Mouse (Mus musculus) limb, embryonic 13.5 days (tissue): ENCODE data around the gene Map4k1. TPM values are rescaled to one million over a fixed set of nuclear protein-coding genes. Genes with fewer than 3 reads are reported as not detected.

Experiments used
- microRNA-seq: library from miRNA; unstranded; fragments of <30 nt; microRNA quantifications from one replicate; pipeline ENCODE4, GENCODE M21; 2016
- polyA plus RNA-seq: library from polyadenylated mRNA; unstranded; fragments of >200 nt; fragmentation: Nextera tagmentation; extraction: Ambion mirVana; gene quantifications from 2 replicates; pipeline ENCODE4 v1.2.1, GENCODE M21; 2015

The Map4k1 gene
- polyA plus RNA-seq, 1 experiment from 2014 or later, result 9.5 TPM

Small RNA genes lying within 50 kb of the gene (microRNA-seq; reads per million reads assigned to microRNA genes)
- gene Gm44408, result not detected

Other genes with a start within 250 kb of the Map4k1 start
- gene Mrps12, start 240.2 kb upstream of the Map4k1 start, polyA plus RNA-seq, result 113 and 114 TPM in 2 replicates
- 26.7 and 30.4 TPM in 2 replicates for gene Sars2, start 240.1 kb upstream of the Map4k1 start, polyA plus RNA-seq
- not detected in 2 replicates for gene Ccer2, start 225.9 kb upstream of the Map4k1 start, polyA plus RNA-seq
- gene Sirt2, start 215.3 kb upstream of the Map4k1 start, polyA plus RNA-seq, result 85.8 and 87.8 TPM in 2 replicates
- 41.7 and 46.0 TPM in 2 replicates for gene Nfkbib, start 214.5 kb upstream of the Map4k1 start, polyA plus RNA-seq
- gene Rinl, start 193.1 kb upstream of the Map4k1 start, polyA plus RNA-seq, result 3.1 and 3.6 TPM in 2 replicates
- 284 and 285 TPM in 2 replicates for gene Hnrnpl, start 173.5 kb upstream of the Map4k1 start, polyA plus RNA-seq
- gene Ech1, start 156.8 kb upstream of the Map4k1 start, polyA plus RNA-seq, result 155 TPM in 2 replicates
- 9.6 and 10.3 TPM in 2 replicates for gene Lgals4, start 148.2 kb upstream of the Map4k1 start, polyA plus RNA-seq
- 7.6 and 10.3 TPM in 2 replicates for gene Lgals7, start 118.2 kb upstream of the Map4k1 start, polyA plus RNA-seq
- 0.94 and 0.97 TPM in 2 replicates for gene Capn12, start 100.6 kb upstream of the Map4k1 start, polyA plus RNA-seq
- gene Actn4, start 19.7 kb upstream of the Map4k1 start, polyA plus RNA-seq, result 270 and 300 TPM in 2 replicates
- gene Eif3k, start 186 bp upstream of the Map4k1 start, polyA plus RNA-seq, result 422 and 454 TPM in 2 replicates
- 7.9 and 8.5 TPM in 2 replicates for gene Ryr1, start 143.1 kb downstream of the Map4k1 start, polyA plus RNA-seq
- 0.56 and 0.69 TPM in 2 replicates for gene Rasgrp4, start 152.8 kb downstream of the Map4k1 start, polyA plus RNA-seq
- 11.5 and 12.5 TPM in 2 replicates for gene Fam98c, start 174.2 kb downstream of the Map4k1 start, polyA plus RNA-seq
- gene Ggn, start 188.2 kb downstream of the Map4k1 start, polyA plus RNA-seq, result 0.47 and 0.50 TPM in 2 replicates
- gene Spred3, start 188.4 kb downstream of the Map4k1 start, polyA plus RNA-seq, result 4.2 and 4.4 TPM in 2 replicates
- gene Psmd8, start 198.7 kb downstream of the Map4k1 start, polyA plus RNA-seq, result 270 and 272 TPM in 2 replicates
- 0.46 and 0.51 TPM in 2 replicates for gene Catsperg1, start 232.0 kb downstream of the Map4k1 start, polyA plus RNA-seq